Mouse (Mus musculus) cerebellum, adult 2 months (tissue): ENCODE results near the gene Hemgn.

Experiments
- CTCF ChIP-seq: fragments of 200-500 bp; IDR thresholded peaks from 2 replicates; pipeline ENCODE4 v1.5.1; 2011; ENCODE audit warnings: low read depth, mild to moderate bottlenecking, control low read depth, low read length, moderate library complexity, borderline replicate concordance; ENCODE audit not compliant: insufficient read depth
- POLR2A ChIP-seq: fragments of 200-500 bp; IDR thresholded peaks from 2 replicates; pipeline ENCODE4 v1.6.1; 2011; ENCODE audit warnings: low read length, control low read depth, borderline replicate concordance; ENCODE audit not compliant: insufficient read depth

GRCm38 (mm10) chr4:46345773-46346100, 67.6 kb downstream of the Hemgn start:
- no peak for TF ChIP-seq CTCF
- no peak for TF ChIP-seq POLR2A
